Mouse (Mus musculus) MEL (cell line): ENCODE measurements at regions not wholly inside any gene's neighbourhood (a gene's known extent, or its start where the extent isn't known, plus 50 kb on each side); places are given as distances from the start of the nearest gene placed in this dataset.

ENCODE experiments used
- CTCF ChIP-seq, 3 experiments: IDR thresholded peaks in 2 of 3; conservative IDR thresholded peaks in 1 of 3; 2 replicates each; pipeline ENCODE4 v1.5.1; 2011 to 2012; ENCODE audit warnings: low read length in 3 of 3, low read depth in 2 of 3, mild to moderate bottlenecking in 2 of 3, improper control_type of control experiment in 1 of 3, inconsistent platforms in 1 of 3, mixed read lengths in 1 of 3, moderate library complexity in 1 of 3; ENCODE audit not compliant: control insufficient read depth in 1 of 3, insufficient read depth in 1 of 3, poor library complexity in 1 of 3, severe bottlenecking in 1 of 3
- ETS1 ChIP-seq: IDR thresholded peaks from 2 replicates; pipeline ENCODE4 v1.6.1; 2012; ENCODE audit warnings: low read depth, mild to moderate bottlenecking, inconsistent platforms, low read length, improper control_type of control experiment, moderate library complexity
- KAT2A ChIP-seq: conservative IDR thresholded peaks from 2 replicates; pipeline ENCODE4 v1.6.1; 2012; ENCODE audit warnings: low read depth, low read length, improper control_type of control experiment, inconsistent platforms
- POLR2A ChIP-seq, 2 experiments: IDR thresholded peaks; 2 replicates each; pipeline ENCODE4 v1.6.1; 2011 to 2012; ENCODE audit warnings: low read length in 2 of 2, mild to moderate bottlenecking in 2 of 2, control low read depth in 1 of 2, improper control_type of control experiment in 1 of 2, low read depth in 1 of 2, moderate library complexity in 1 of 2; ENCODE audit not compliant: control insufficient read depth in 1 of 2, insufficient read depth in 1 of 2, poor library complexity in 1 of 2
- POLR2AphosphoS2 ChIP-seq: IDR thresholded peaks from 2 replicates; pipeline ENCODE4 v1.6.1; 2011; ENCODE audit warnings: low read length, improper control_type of control experiment
- TAL1 ChIP-seq: IDR thresholded peaks from 2 replicates; pipeline ENCODE4 v1.6.1; 2012; ENCODE audit warnings: mild to moderate bottlenecking, inconsistent platforms, low read length, moderate library complexity, mixed read lengths

GRCm38 (mm10) chr13:78310837-78311236 is 111.3 kb upstream of the Nr2f1 start:
- TF ChIP-seq POLR2A (IDR thresholded peaks at IDR 0.05; ENCODE audit: control insufficient read depth in 1 of 2, insufficient read depth in 1 of 2, low read depth in 1 of 2, low read length in 2 of 2, poor library complexity in 1 of 2), result no peak
- no peak for TF ChIP-seq POLR2AphosphoS2
- TF ChIP-seq TAL1, result no peak
- no peak for TF ChIP-seq CTCF (IDR thresholded peaks at IDR 0.05 in 2 of 3, conservative IDR thresholded peaks at IDR 0.05 in 1 of 3; ENCODE audit: control insufficient read depth in 1 of 3, insufficient read depth in 1 of 3, low read depth in 2 of 3, low read length in 3 of 3, poor library complexity in 1 of 3, severe bottlenecking in 1 of 3)
- TF ChIP-seq KAT2A, result no peak
- no peak for TF ChIP-seq ETS1
